Mouse (Mus musculus) heart, adult 2 months (tissue): ENCODE measurements around the gene Drd2.

ENCODE experiments used
- CTCF ChIP-seq: fragments of 200-600 bp; IDR thresholded peaks from 2 replicates; pipeline ENCODE4 v1.8.1; 2022; ENCODE audit warnings: antibody characterized with exemption, mild to moderate bottlenecking, moderate library complexity
- EP300 ChIP-seq: fragments of 200-500 bp; IDR thresholded peaks from 2 replicates; pipeline ENCODE4 v1.6.1; 2011; ENCODE audit warnings: low read depth, low read length, control low read depth; ENCODE audit not compliant: insufficient read depth

GRCm38 (mm10) chr9:49456136-49456535 is 115.7 kb downstream of the Drd2 start:
- TF ChIP-seq CTCF: no peak
- no peak for TF ChIP-seq EP300
